Mouse (Mus musculus): Measurements from ENCODE around the gene Magix. TPM values are rescaled to one million over a fixed set of nuclear protein-coding genes. Genes with fewer than 3 reads are reported as not detected.
"Not testable (repeated sequence)": the region's sequence is repeated elsewhere in the genome, so short reads cannot be mapped to it uniquely, and the experiment has no call there.

Magix gene
- under 1 TPM; 0.16 to 0.43 TPM for total RNA-seq (2021)
- long read RNA-seq, experiment 1, partial matches to known transcripts: 0 of 2 reads
- long read RNA-seq, experiment 1, other reads (novel, unspliced or antisense): 1 of 2 reads
- long read RNA-seq, experiment 2, partial matches to known transcripts: 1 of 1 reads
- long read RNA-seq, experiment 2, other reads (novel, unspliced or antisense): 0 of 1 reads

- Histone ChIP-seq H3K4me3 (peak within 1 kb of the TSS; percentile 37), H3K27ac (no peak within 1 kb of the TSS)
- intact Hi-C loops (cut with DNase I): no loop called here
- no peak for DNase-seq (ENCODE audit: extremely low spot score in 1 of 2, low spot score in 2 of 2)
- TF ChIP-seq CTCF (IDR thresholded peaks at IDR 0.05): no peak
These were observed at the start of gene Magix for GRCm38 (mm10) chrX:7680864-7681263. Gene Magix, minus strand, starts transcription at chrX:7681251.

GRCm38 (mm10) chrX:7728922-7729265 is 47.8 kb upstream of the Magix start:
- no peak for TF ChIP-seq CTCF (IDR thresholded peaks at IDR 0.05)
- DNase-seq (ENCODE audit: extremely low spot score in 1 of 2, low spot score in 2 of 2): no peak
- H3K4me3 ChIP-seq: peak overlapping the region; percentile 52
- peak overlapping the region; percentile 77 for H3K27ac ChIP-seq
- intact Hi-C loops (cut with DNase I): no loop called here

GRCm38 (mm10) chrX:7728215-7728921 is 47.3 kb upstream of the Magix start, which contains the start of gene Praf2:
Gene Praf2, plus strand, starts transcription at chrX:7728439.
- DNase-seq (ENCODE audit: extremely low spot score in 1 of 2, low spot score in 2 of 2): peak; percentile 76 to 81
- peak within 1 kb of the TSS; percentile 52 for H3K4me3 ChIP-seq
- TF ChIP-seq CTCF (IDR thresholded peaks at IDR 0.05): no peak
- H3K27ac ChIP-seq: peak within 1 kb of the TSS; percentile 77
- intact Hi-C loops (cut with DNase I): no loop called here

DNA sequence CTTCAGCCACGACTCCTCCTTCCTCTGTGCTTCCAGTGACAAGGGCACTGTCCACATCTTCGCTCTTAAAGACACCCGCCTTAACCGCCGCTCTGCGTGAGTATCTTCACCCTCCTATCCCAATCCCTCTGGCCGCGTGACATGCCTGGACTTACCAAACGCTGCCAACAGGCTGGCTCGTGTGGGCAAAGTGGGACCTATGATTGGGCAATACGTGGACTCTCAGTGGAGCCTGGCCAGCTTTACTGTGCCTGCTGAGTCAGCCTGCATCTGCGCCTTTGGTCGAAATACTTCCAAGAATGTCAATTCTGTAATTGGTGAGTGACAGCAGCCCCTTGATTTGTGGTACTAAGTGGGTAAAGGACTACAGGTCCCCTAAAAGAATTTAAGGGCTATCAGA is 46.1 kb upstream of the Magix start:
- intact Hi-C loops (cut with DNase I): no loop called here
- TF ChIP-seq CTCF (IDR thresholded peaks at IDR 0.05): no peak
- no peak for DNase-seq (ENCODE audit: extremely low spot score in 1 of 2, low spot score in 2 of 2)
- Histone ChIP-seq H3K27ac (no peak overlapping the region), H3K4me3 (no peak overlapping the region)

DNA sequence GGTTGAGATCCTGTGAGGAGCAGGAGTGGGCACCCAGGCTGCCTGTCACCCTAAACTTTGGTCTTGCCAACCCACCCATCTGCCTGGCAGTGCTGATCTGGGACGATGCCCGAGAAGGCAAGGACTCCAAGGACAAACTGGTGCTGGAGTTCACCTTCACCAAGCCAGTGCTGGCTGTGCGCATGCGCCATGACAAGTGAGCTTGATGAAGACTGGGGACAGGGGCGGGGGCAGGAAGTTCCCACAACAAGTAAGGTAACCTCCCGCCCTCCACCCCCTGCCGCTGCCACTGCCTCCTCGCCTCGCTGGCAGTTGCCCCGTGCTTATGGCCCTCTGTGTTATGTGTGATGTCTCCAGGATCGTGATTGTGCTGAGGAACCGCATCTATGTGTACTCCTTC is 44.8 kb upstream of the Magix start:
- DNase-seq (ENCODE audit: extremely low spot score in 1 of 2, low spot score in 2 of 2): no peak
- Histone ChIP-seq H3K4me3 (no peak overlapping the region), H3K27ac (no peak overlapping the region)
- intact Hi-C loops (cut with DNase I): no loop called here
- no peak for TF ChIP-seq CTCF (IDR thresholded peaks at IDR 0.05)

DNA sequence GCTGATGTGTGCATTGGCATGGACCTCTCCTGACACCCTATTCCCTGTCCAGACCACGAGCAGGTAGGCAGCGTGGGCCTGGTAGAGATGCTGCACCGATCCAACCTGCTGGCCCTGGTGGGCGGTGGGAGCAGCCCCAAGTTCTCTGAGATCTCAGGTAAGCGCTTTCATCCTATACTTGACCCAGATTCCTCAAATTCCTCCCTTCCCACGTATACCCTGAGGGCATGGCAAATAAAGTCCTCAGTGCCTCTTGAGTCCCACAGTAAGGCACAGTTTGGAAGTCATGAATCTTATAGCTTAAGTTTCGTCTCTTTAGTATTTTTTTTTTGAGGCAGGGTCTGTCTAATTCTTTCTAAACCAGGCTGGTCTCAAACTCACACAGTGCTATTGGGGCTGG is 43.1 kb upstream of the Magix start:
- intact Hi-C loops (cut with DNase I): no loop called here
- DNase-seq (ENCODE audit: extremely low spot score in 1 of 2, low spot score in 2 of 2): no peak
- Histone ChIP-seq H3K27ac (no peak overlapping the region), H3K4me3 (no peak overlapping the region)
- TF ChIP-seq CTCF (IDR thresholded peaks at IDR 0.05): no peak

GRCm38 (mm10) chrX:7722691-7723090 is 41.6 kb upstream of the Magix start:
- intact Hi-C loops (cut with DNase I): no loop called here
- Histone ChIP-seq H3K4me3 (peak overlapping the region; percentile 58), H3K27ac (no peak overlapping the region)
- no peak for TF ChIP-seq CTCF (IDR thresholded peaks at IDR 0.05)
- no peak for DNase-seq (ENCODE audit: extremely low spot score in 1 of 2, low spot score in 2 of 2)

GRCm38 (mm10) chrX:7722282-7722611 is 41.2 kb upstream of the Magix start:
- TF ChIP-seq CTCF (IDR thresholded peaks at IDR 0.05): no peak
- H3K27ac ChIP-seq: peak overlapping the region; percentile 95
- intact Hi-C loops (cut with DNase I): no loop called here
- DNase-seq (ENCODE audit: extremely low spot score in 1 of 2, low spot score in 2 of 2): no peak
- H3K4me3 ChIP-seq: peak overlapping the region; percentile 58

GRCm38 (mm10) chrX:7721514-7722281 is 40.6 kb upstream of the Magix start, which contains the start of gene Gm45208:
Gene Gm45208, plus strand, starts transcription at chrX:7722245.
- peak; percentile 43 to 55 for DNase-seq (ENCODE audit: extremely low spot score in 1 of 2, low spot score in 2 of 2)
- intact Hi-C loops (cut with DNase I): no loop called here
- Histone ChIP-seq H3K4me3 (peak within 1 kb of the TSS; percentile 58), H3K27ac (peak within 1 kb of the TSS; percentile 95)
- no peak for TF ChIP-seq CTCF (IDR thresholded peaks at IDR 0.05)

GRCm38 (mm10) chrX:7716058-7716457 is 35.0 kb upstream of the Magix start:
- H3K4me3 ChIP-seq; intact Hi-C loops (cut with DNase I); DNase-seq (ENCODE audit: extremely low spot score in 1 of 2, low spot score in 2 of 2); H3K27ac ChIP-seq: not testable (repeated sequence)
- peak; percentile 24 for TF ChIP-seq CTCF (IDR thresholded peaks at IDR 0.05)

DNA sequence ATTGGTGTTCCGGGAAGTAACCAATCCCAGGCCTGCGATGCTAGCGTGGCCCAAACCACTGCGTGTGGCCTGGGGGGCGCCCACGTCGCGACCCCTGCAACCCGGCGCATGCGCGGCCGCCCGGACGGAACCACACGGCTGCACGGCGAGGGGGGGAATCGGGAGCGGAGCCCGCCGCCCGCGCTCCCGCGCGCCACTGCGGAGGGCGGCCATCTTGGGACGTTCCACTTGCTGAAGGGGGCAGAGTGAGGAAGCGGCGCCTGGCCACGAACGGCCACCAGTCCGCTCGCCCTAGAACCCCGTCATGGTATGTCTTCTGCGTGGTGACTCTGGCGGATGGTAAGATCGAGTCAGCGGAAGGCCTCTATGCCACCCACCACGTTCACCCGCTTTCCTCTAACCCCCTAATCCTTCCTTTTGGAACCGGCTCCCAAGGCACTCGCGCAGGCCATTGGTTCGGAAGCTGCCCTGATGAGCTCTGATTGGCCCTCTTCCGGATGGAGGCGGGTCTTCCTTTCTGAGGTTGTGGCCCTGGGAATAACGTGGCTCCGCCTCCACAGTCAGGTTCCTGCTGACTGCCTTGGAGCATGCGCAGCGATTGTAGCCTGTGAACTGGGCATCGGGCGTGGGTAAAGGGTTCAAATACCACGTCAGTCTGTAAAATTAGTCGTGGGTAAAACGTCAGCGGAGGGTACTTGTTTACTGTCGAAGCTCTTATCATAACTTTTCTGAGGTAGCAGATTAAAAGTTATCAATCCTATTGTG is 33.3 kb upstream of the Magix start, which contains the start of gene Wdr45:
Wdr45 (plus strand) TSS at position 199 of the 765 bp plus-strand sequence.
- H3K27ac ChIP-seq: peak within 1 kb of the TSS; percentile 88
- intact Hi-C loops (cut with DNase I): not testable (repeated sequence)
- peak within 1 kb of the TSS; percentile 40 for H3K4me3 ChIP-seq
- peak; percentile 85 to 89 for DNase-seq (ENCODE audit: extremely low spot score in 1 of 2, low spot score in 2 of 2)

- H3K27ac ChIP-seq: peak overlapping the region; percentile 53; the same call in 1 of the 2 replicates
- DNase-seq (ENCODE audit: extremely low spot score in 1 of 2, low spot score in 2 of 2); intact Hi-C loops (cut with DNase I): not testable (repeated sequence)
- H3K4me3 ChIP-seq: peak overlapping the region; percentile 40
These were observed 32.7 kb upstream of the Magix start for GRCm38 (mm10) chrX:7713764-7714134.
